Mouse (Mus musculus) midbrain, embryonic 14.5 days (tissue): ENCODE results near the gene Wdr76. TPM values are rescaled to one million over a fixed set of nuclear protein-coding genes. Genes with fewer than 3 reads are reported as not detected.
"Not testable (repeated sequence)": the region's sequence is repeated elsewhere in the genome, so short reads cannot be mapped to it uniquely, and the experiment has no call there.

ENCODE experiments used
- ATAC-seq: fragments of 200-750 bp; cut with Nextera tagmentation; 2 replicates; pipeline ENCODE4 v1.8.0; 2017; ENCODE audit warnings: moderate number of reproducible peaks, moderate library complexity; ENCODE audit not compliant: low FRiP score, low TSS enrichment
- DNase-seq: peaks from one replicate; pipeline ENCODE4 v3.0.0-alpha.2; 2015
- H3K27ac ChIP-seq: fragments of 300-500 bp; sonication (generic); replicated peaks from 2 replicates; pipeline ENCODE4 v1.5.1; 2014; ENCODE audit warnings: mild to moderate bottlenecking, low read depth, low read length, moderate library complexity
- H3K27me3 ChIP-seq: fragments of 300-500 bp; sonication (generic); 2 replicates; pipeline ENCODE4 v1.6.1; 2014; ENCODE audit warnings: low read length, control low read depth, mixed read lengths; ENCODE audit not compliant: control insufficient read depth, insufficient read depth
- H3K36me3 ChIP-seq: fragments of 300-500 bp; sonication (generic); 2 replicates; pipeline ENCODE4 v1.6.1; 2014; ENCODE audit warnings: low read length, control low read depth; ENCODE audit not compliant: control insufficient read depth, insufficient read depth
- H3K4me1 ChIP-seq: fragments of 300-500 bp; sonication (generic); 2 replicates; pipeline ENCODE4 v1.6.1; 2014; ENCODE audit warnings: mild to moderate bottlenecking, antibody characterized with exemption, low read length, control low read depth; ENCODE audit not compliant: control insufficient read depth, insufficient read depth
- H3K4me2 ChIP-seq: fragments of 300-500 bp; sonication (generic); 2 replicates; pipeline ENCODE4 v1.6.1; 2014; ENCODE audit warnings: mild to moderate bottlenecking, low read length, moderate library complexity
- H3K4me3 ChIP-seq: fragments of 300-500 bp; sonication (generic); replicated peaks from 2 replicates; pipeline ENCODE4 v1.5.1; 2014; ENCODE audit warnings: low read depth, low read length
- H3K9ac ChIP-seq: fragments of 300-500 bp; sonication (generic); replicated peaks from 2 replicates; pipeline ENCODE4 v1.6.1; 2014; ENCODE audit warnings: mild to moderate bottlenecking, low read length, moderate library complexity
- H3K9me3 ChIP-seq: fragments of 300-500 bp; sonication (generic); 2 replicates; pipeline ENCODE4 v1.6.1; 2016; ENCODE audit warnings: low read length, control low read depth, mixed read lengths; ENCODE audit not compliant: control insufficient read depth
- WGBS: fragments of 180-500 bp; shearing (Covaris S2); extraction: QIAGEN DNeasy Blood & Tissue Kit; methylation state at CpG from one replicate; pipeline ENCODE4 v1.1.7; 2014; 5-methylcytosine and 5-hydroxymethylcytosine counted together
- polyA plus RNA-seq: library from polyadenylated mRNA; unstranded; fragments of >200 nt; fragmentation: Nextera tagmentation; extraction: Ambion mirVana; gene quantifications from 2 replicates; pipeline ENCODE4 v1.2.1, GENCODE M21; 2014

Gene Wdr76
- polyA plus RNA-seq, 1 experiment from 2014 or later, result 5.4 TPM

- no peak for ATAC-seq
- no peak overlapping the region for H3K4me2 ChIP-seq
- no peak overlapping the region for H3K27ac ChIP-seq
- no peaks in the 10 kb centered on the region for H3K27me3 ChIP-seq
- H3K4me1 ChIP-seq, result no peaks in the 10 kb centered on the region
- 61% methylated on average over 3 of the region's 3 CpGs for WGBS
- no peaks in the 10 kb centered on the region for H3K36me3 ChIP-seq
- H3K9me3 ChIP-seq, result no peaks in the 10 kb centered on the region
- DNase-seq, result no peak
- H3K9ac ChIP-seq, result no peak overlapping the region
- no peak overlapping the region for H3K4me3 ChIP-seq
Observed at GRCm38 (mm10) chr2:121480498-121480897, 26.0 kb upstream of the Wdr76 start.

GRCm38 (mm10) chr2:121480916-121481315, 25.6 kb upstream of the Wdr76 start:
- ATAC-seq, H3K27ac ChIP-seq, H3K9ac ChIP-seq, H3K27me3 ChIP-seq, H3K36me3 ChIP-seq, H3K4me3 ChIP-seq, H3K4me2 ChIP-seq, DNase-seq, H3K4me1 ChIP-seq, H3K9me3 ChIP-seq: not testable (repeated sequence)
- WGBS, result 92% methylated on average over 13 of the region's 13 CpGs

GRCm38 (mm10) chr2:121483576-121483975, 22.9 kb upstream of the Wdr76 start:
- H3K4me1 ChIP-seq, result no peaks in the 10 kb centered on the region

GRCm38 (mm10) chr2:121484403-121484802, 22.1 kb upstream of the Wdr76 start:
- not testable (repeated sequence) for ATAC-seq, H3K4me2 ChIP-seq, H3K36me3 ChIP-seq, H3K9me3 ChIP-seq, H3K27ac ChIP-seq, H3K4me1 ChIP-seq, H3K9ac ChIP-seq, DNase-seq, H3K4me3 ChIP-seq, H3K27me3 ChIP-seq
- WGBS, result 77% methylated on average over 1 of the region's 2 CpGs

More at GRCm38 (mm10) chr2:121483576-121483975, 22.9 kb upstream of the Wdr76 start:
- Histone ChIP-seq H3K9me3 (no peaks in the 10 kb centered on the region), H3K4me2 (no peak overlapping the region), H3K27ac (no peak overlapping the region), H3K27me3 (no peaks in the 10 kb centered on the region), H3K36me3 (no peaks in the 10 kb centered on the region), H3K4me3 (no peak overlapping the region), H3K9ac (no peak overlapping the region)
- 44% methylated on average over 8 of the region's 8 CpGs for WGBS
- no peak for ATAC-seq
- DNase-seq, result no peak

GRCm38 (mm10) chr2:121501550-121501949, 5.0 kb upstream of the Wdr76 start:
- not testable (repeated sequence) for H3K36me3 ChIP-seq, ATAC-seq, H3K27me3 ChIP-seq, H3K4me1 ChIP-seq, H3K9ac ChIP-seq, H3K27ac ChIP-seq, H3K4me2 ChIP-seq, H3K9me3 ChIP-seq, DNase-seq, H3K4me3 ChIP-seq
- WGBS, result 75% methylated on average over 2 of the region's 6 CpGs

- Histone ChIP-seq H3K9ac (peak overlapping the region; percentile 40; the same call in 1 of the 2 replicates), H3K36me3 (peaks cover 11% of the 10 kb centered on the region; the same call in 1 of the 2 replicates), H3K4me1 (peaks cover 10% of the 10 kb centered on the region), H3K27me3 (no peaks in the 10 kb centered on the region), H3K9me3 (no peaks in the 10 kb centered on the region), H3K27ac (no peak overlapping the region), H3K4me3 (peak overlapping the region; percentile 46), H3K4me2 (peak overlapping the region; percentile 62)
- ATAC-seq, result no peak
- 9% methylated on average over 12 of the region's 12 CpGs for WGBS
- DNase-seq, result no peak
Observed at GRCm38 (mm10) chr2:121507173-121507950, 839 bp downstream of the Wdr76 start.

- Histone ChIP-seq H3K4me2 (peak overlapping the region; percentile 62), H3K27ac (no peak overlapping the region), H3K4me3 (peak overlapping the region; percentile 46; the same call in 1 of the 2 replicates), H3K4me1 (peaks cover 10% of the 10 kb centered on the region), H3K36me3 (peaks cover 11% of the 10 kb centered on the region; the same call in 1 of the 2 replicates), H3K27me3 (no peaks in the 10 kb centered on the region), H3K9ac (no peak overlapping the region; the same call in 1 of the 2 replicates), H3K9me3 (no peaks in the 10 kb centered on the region)
- DNase-seq (no peak), ATAC-seq (no peak)
- WGBS, result 77% methylated on average over 2 of the region's 2 CpGs
Observed at GRCm38 (mm10) chr2:121507951-121508330, 1.4 kb downstream of the Wdr76 start.

- H3K4me2 ChIP-seq, result peak overlapping the region; percentile 46
- H3K27me3 ChIP-seq, result no peaks in the 10 kb centered on the region
- no peaks in the 10 kb centered on the region for H3K9me3 ChIP-seq
- 20% methylated on average over 16 of the region's 16 CpGs for WGBS
- ATAC-seq, result no peak
- H3K9ac ChIP-seq, result peak overlapping the region; percentile 13; the same call in 1 of the 2 replicates
- H3K4me3 ChIP-seq, result peak overlapping the region; percentile 22
- H3K27ac ChIP-seq, result no peak overlapping the region
- H3K4me1 ChIP-seq, result peaks cover 10% of the 10 kb centered on the region
- H3K36me3 ChIP-seq, result peaks cover 11% of the 10 kb centered on the region; the same call in 1 of the 2 replicates
- DNase-seq, result peak; percentile 67
Observed at GRCm38 (mm10) chr2:121509584-121509983, 3.1 kb downstream of the Wdr76 start.

- Histone ChIP-seq H3K9me3 (no peaks in the 10 kb centered on the region), H3K9ac (0 out of 2 replicates have a peak overlapping the region, but pooled peaks have one; percentile 16), H3K27ac (no peak overlapping the region), H3K4me1 (peaks cover 10% of the 10 kb centered on the region), H3K36me3 (peaks cover 11% of the 10 kb centered on the region; the same call in 1 of the 2 replicates), H3K4me3 (no peak overlapping the region), H3K4me2 (no peak overlapping the region), H3K27me3 (no peaks in the 10 kb centered on the region)
- DNase-seq (no peak), ATAC-seq (no peak)
- 97% methylated on average over 8 of the region's 8 CpGs for WGBS
Observed at GRCm38 (mm10) chr2:121511401-121511800, 4.9 kb downstream of the Wdr76 start.
